Comparison of ENCODE assay signal across 20 mouse cellular contexts in genomic region chr17:46049567-46049966, GRCm38 (mm10). TPM values are rescaled to one million over a fixed set of nuclear protein-coding genes. Genes with fewer than 3 reads are reported as not detected.
DNase-seq lines count a peak whose midpoint lies in the region; ATAC-seq lines count a peak whose summit lies in the region.
"Had no signal": no experiment of that assay in that cellular context is flagged by ENCODE, and none has a peak within 500 bp of the region (broad histone marks: within the 10 kb centered on the region; RNA-seq: fewer than 3 reads in every experiment).

No protein-coding gene starts in this region.

- no peaks in the 10 kb centered on the region for H3K36me3 ChIP-seq in kidney, embryonic 14.5 days (ENCODE audit: control insufficient read depth, insufficient read depth, low read length)
- H3K36me3 ChIP-seq: embryonic facial prominence, embryonic 12.5 days; forebrain, embryonic 15.5 days; G1E; heart, embryonic 13.5 days had no signal

- WGBS in kidney, embryonic 14.5 days: 13% methylated on average over 4 of the region's 4 CpGs

- H3K27me3 ChIP-seq in kidney, embryonic 14.5 days (ENCODE audit: control insufficient read depth, insufficient read depth, low read length): no peaks in the 10 kb centered on the region
- H3K27me3 ChIP-seq: embryonic facial prominence, embryonic 12.5 days; forebrain, embryonic 15.5 days had no signal

- no peak overlapping the region for H3K4me3 ChIP-seq in kidney, embryonic 14.5 days (ENCODE audit: low read length)
- H3K4me3 ChIP-seq: embryonic facial prominence, embryonic 12.5 days; forebrain, embryonic 15.5 days; heart, embryonic 13.5 days had no signal

- no peak for DNase-seq in kidney, adult 18-20 months
- DNase-seq in kidney, postnatal 10 days: peak; percentile 54
- DNase-seq in kidney, postnatal 25 days: no peak
- peak; percentile 46 for DNase-seq in retina, postnatal 1 day
- DNase-seq in retina, embryonic 14.5 days (ENCODE audit: low spot score): no peak
- DNase-seq in Muller cell, postnatal 12 days (ENCODE audit: inconsistent ontology term): no peak
- DNase-seq: adrenal gland, postnatal 10 days; B cell, adult 2 months; cerebellum, adult 11 months; cerebellum, adult 8-10 months; cerebellum, postnatal 14 days; gastrocnemius, postnatal 36 days; heart, adult 11 months; heart, postnatal 36 days had no signal

- no peak overlapping the region for H3K4me2 ChIP-seq in kidney, embryonic 14.5 days (replicated peaks; ENCODE audit: low read depth, low read length)
- H3K4me2 ChIP-seq: embryonic facial prominence, embryonic 12.5 days; forebrain, embryonic 15.5 days; heart, embryonic 13.5 days had no signal

- H3K27ac ChIP-seq in kidney, embryonic 14.5 days (ENCODE audit: low read depth, low read length): peak overlapping the region; percentile 30; the same call in 1 of the 2 replicates
- H3K27ac ChIP-seq: embryonic facial prominence, embryonic 12.5 days; forebrain, embryonic 15.5 days; heart, embryonic 13.5 days had no signal

- peak; percentile 26; the same call in 1 of the 2 replicates for ATAC-seq in kidney, embryonic 14.5 days (ENCODE audit: low FRiP score, low TSS enrichment)
- ATAC-seq: CD4-positive, CD25-positive, alpha-beta regulatory T cell, adult 4 months; forebrain, embryonic 15.5 days had no signal

- H3K4me1 ChIP-seq in kidney, embryonic 14.5 days (ENCODE audit: control insufficient read depth, insufficient read depth, low read length): peaks cover 32% of the 10 kb centered on the region
- H3K4me1 ChIP-seq: forebrain, embryonic 15.5 days had no signal

- no peak overlapping the region for H3K9ac ChIP-seq in kidney, embryonic 14.5 days (ENCODE audit: low read depth, low read length)
- H3K9ac ChIP-seq: embryonic facial prominence, embryonic 12.5 days; forebrain, embryonic 15.5 days; heart, embryonic 13.5 days had no signal

- peaks cover 4% of the 10 kb centered on the region for H3K9me3 ChIP-seq in kidney, embryonic 14.5 days (ENCODE audit: control insufficient read depth, low read length)
- H3K9me3 ChIP-seq: forebrain, embryonic 15.5 days had no signal

RNA-seq across cellular contexts. Expression of gene Vegfa, which starts 17.4 kb away (rescaled TPM):
- 8.2 and 10.1 TPM in 2 replicates for polyA plus RNA-seq in kidney, embryonic 14.5 days (2014; fragmentation: Nextera tagmentation; extraction: Ambion mirVana)
- polyA plus RNA-seq: CD4-positive, CD25-positive, alpha-beta regulatory T cell, adult 4 months had no signal

Comparison
In these comparisons a context has a peak if more than half of its experiments do, and no peak if none do; other contexts are left out.
1. DNase-seq: peak in kidney, postnatal 10 days (single experiment) and retina, postnatal 1 day (single experiment); none in kidney, adult 18-20 months (single experiment), kidney, postnatal 25 days (0 of 2), retina, embryonic 14.5 days (single experiment) and Muller cell, postnatal 12 days (single experiment).